Mouse (Mus musculus): ENCODE measurements around the gene Igll1. TPM values are rescaled to one million over a fixed set of nuclear protein-coding genes. Genes with fewer than 3 reads are reported as not detected.

The Igll1 gene
- polyA plus RNA-seq, 1 experiment from 2014 or later = not detected

DNA sequence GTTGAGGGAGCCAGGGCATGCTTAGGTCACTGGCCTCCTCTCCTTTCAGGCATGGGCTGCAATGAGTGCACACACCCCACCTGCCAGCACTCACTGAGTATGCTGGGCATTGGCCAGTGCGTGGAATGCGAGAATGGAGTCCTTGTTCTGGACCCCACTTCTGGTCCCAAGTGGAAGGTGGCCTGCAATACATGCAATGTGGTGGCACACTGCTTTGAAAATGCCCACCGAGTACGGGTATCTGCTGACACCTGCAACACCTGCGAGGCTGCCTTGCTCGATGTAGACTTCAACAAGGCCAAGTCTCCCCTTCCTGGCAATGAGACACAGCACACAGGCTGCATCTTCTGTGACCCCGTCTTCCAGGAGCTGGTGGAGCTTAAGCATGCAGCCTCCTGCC lies 28.6 kb upstream of the Igll1 start:
- Histone ChIP-seq H3K4me3 (ENCODE audit: low read length) (no peak overlapping the region), H3K36me3 (ENCODE audit: control insufficient read depth, insufficient read depth, low read length) (peaks cover 42% of the 10 kb centered on the region), H3K27ac (ENCODE audit: low read depth, low read length) (no peak overlapping the region), H3K9me3 (ENCODE audit: control insufficient read depth, low read length) (no peaks in the 10 kb centered on the region), H3K4me2 (ENCODE audit: low read length) (no peak overlapping the region), H3K4me1 (ENCODE audit: control insufficient read depth, insufficient read depth, low read depth, low read length) (peaks cover 7% of the 10 kb centered on the region), H3K9ac (ENCODE audit: low read depth, low read length) (no peak overlapping the region), H3K27me3 (replicated peaks; ENCODE audit: control insufficient read depth, insufficient read depth, low read length) (no peaks in the 10 kb centered on the region)
- ATAC-seq = no peak
- 90% methylated on average over 7 of the region's 7 CpGs for WGBS

DNA sequence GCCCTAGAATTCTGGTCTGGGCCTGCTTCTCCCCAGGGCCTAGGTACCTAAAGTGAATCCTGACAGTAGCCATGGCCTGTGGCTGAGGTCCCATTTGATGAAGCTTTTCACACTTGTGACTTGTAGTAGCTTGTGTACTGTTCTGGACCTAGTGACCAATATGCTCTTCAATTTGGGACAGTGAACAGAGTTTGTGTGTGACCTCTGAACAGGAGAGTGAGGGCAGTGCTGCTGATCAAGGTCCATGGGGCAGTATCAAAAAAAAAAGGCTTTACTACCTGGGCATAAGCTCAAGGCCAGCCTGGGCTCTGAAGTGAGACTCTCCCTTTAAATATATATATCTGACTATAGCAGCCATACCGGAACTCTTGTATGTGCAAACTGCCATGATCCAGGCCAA lies 24.6 kb upstream of the Igll1 start:
- H3K27me3 ChIP-seq (replicated peaks; ENCODE audit: control insufficient read depth, insufficient read depth, low read length) = no peaks in the 10 kb centered on the region
- WGBS = 95% methylated on average over 1 of the region's 1 CpGs
- H3K9ac ChIP-seq (ENCODE audit: low read depth, low read length) = no peak overlapping the region
- no peak for ATAC-seq
- H3K36me3 ChIP-seq (ENCODE audit: control insufficient read depth, insufficient read depth, low read length) = peaks cover 79% of the 10 kb centered on the region
- no peaks in the 10 kb centered on the region for H3K4me1 ChIP-seq (ENCODE audit: control insufficient read depth, insufficient read depth, low read depth, low read length)
- no peaks in the 10 kb centered on the region for H3K9me3 ChIP-seq (ENCODE audit: control insufficient read depth, low read length)
- H3K27ac ChIP-seq (ENCODE audit: low read depth, low read length) = no peak overlapping the region
- no peak overlapping the region for H3K4me2 ChIP-seq (ENCODE audit: low read length)
- H3K4me3 ChIP-seq (ENCODE audit: low read length) = no peak overlapping the region

DNA sequence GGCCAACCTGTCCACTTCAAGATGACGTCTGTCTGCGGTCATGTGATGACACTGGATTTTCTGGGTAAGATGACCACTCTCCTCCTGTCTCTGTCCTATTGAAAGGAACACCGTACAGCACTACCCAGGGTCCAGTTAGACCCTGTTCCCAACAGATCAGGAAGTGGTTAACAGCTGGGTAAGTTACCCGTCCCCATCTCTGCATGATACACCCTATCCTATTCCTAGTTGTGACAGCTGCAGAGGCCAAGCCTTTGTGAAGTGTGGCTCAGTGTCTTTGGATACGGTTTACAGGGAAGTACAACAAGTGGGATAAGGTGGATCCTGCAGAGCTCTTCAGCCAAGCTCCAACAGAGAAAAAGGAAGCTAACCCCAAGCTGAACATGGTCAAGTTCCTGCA lies 15.2 kb upstream of the Igll1 start:
- no peaks in the 10 kb centered on the region; the same call in 1 of the 2 replicates for H3K9me3 ChIP-seq (ENCODE audit: control insufficient read depth, low read length)
- H3K4me3 ChIP-seq (ENCODE audit: low read length) = no peak overlapping the region
- no peak overlapping the region for H3K9ac ChIP-seq (ENCODE audit: low read depth, low read length)
- H3K4me1 ChIP-seq (ENCODE audit: control insufficient read depth, insufficient read depth, low read depth, low read length) = no peaks in the 10 kb centered on the region
- H3K36me3 ChIP-seq (ENCODE audit: control insufficient read depth, insufficient read depth, low read length) = peaks cover 66% of the 10 kb centered on the region
- no peaks in the 10 kb centered on the region for H3K27me3 ChIP-seq (replicated peaks; ENCODE audit: control insufficient read depth, insufficient read depth, low read length)
- ATAC-seq = no peak
- WGBS = 89% methylated on average over 5 of the region's 5 CpGs
- no peak overlapping the region for H3K4me2 ChIP-seq (ENCODE audit: low read length)
- H3K27ac ChIP-seq (ENCODE audit: low read depth, low read length) = no peak overlapping the region

DNA sequence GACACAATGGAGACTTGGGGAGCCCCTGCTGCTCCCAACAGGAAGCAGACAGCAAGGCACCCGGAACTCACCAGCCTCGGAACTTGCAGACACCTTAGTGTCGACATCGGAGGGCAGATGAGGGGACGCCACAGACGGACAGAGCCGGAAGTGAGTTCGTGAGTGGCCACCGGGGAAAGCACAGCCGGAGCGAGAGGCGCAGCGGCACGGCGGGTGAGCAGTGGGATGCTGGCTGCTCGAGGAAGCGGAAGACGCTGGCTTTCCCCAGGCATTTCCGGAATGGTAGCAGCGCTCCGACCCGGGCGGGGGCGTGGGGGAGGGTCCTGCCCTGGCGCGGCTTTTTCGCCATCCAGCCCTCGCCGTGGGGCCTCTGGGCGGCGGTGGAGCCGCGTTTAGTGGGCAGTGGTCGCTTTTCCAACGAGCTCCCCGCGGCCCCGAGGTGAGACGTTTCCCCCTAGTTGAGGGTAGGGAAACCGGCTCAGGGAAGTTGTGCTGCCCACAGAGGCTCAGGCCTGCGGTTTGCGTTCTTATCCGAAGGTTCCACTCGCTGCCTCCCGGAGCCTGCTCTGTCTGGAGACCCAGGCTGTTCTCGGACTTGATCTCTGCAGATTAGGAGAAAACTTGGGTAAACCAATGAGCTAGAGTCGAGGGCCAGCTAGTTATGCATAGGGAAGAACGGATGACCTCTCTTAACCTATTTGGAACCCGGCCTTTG lies 7.0 kb upstream of the Igll1 start, which contains the start of the genes Top3b and Vpreb1:
Top3b (plus strand) TSS at position 120 of the 715 bp plus-strand sequence.
Vpreb1 (minus strand) TSS at position 227 of the 715 bp plus-strand sequence.
- WGBS = under 1% methylated on average over 45 of the region's 49 CpGs
- H3K4me1 ChIP-seq (ENCODE audit: control insufficient read depth, insufficient read depth, low read depth, low read length) = peaks cover 7% of the 10 kb centered on the region

DNA sequence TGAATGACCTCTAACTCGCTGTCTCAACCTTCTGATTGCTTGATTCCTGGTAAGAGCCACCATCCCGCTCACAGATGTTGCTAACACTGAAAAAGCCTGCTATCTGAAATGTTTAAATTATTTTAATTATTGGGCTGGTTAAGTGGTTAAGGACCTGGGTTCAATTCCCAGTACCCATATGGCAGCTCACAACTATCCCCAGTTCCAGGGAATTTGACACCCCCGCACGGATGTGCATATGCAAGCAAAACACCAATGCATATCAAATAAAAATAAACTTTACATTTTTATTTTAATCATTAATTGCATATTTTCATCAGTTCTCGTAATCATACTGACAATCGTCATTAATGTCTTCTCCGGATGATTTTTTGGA lies 6.4 kb upstream of the Igll1 start:
- no peak overlapping the region; the same call in 1 of the 2 replicates for H3K9ac ChIP-seq (ENCODE audit: low read depth, low read length)
- peak overlapping the region; percentile 86 for H3K4me3 ChIP-seq (ENCODE audit: low read length)
- peaks cover 7% of the 10 kb centered on the region for H3K4me1 ChIP-seq (ENCODE audit: control insufficient read depth, insufficient read depth, low read depth, low read length)
- peak; percentile 67 for ATAC-seq
- peak overlapping the region; percentile 94 for H3K27ac ChIP-seq (ENCODE audit: low read depth, low read length)
- no peaks in the 10 kb centered on the region for H3K9me3 ChIP-seq (ENCODE audit: control insufficient read depth, low read length)
- WGBS = 40% methylated on average over 7 of the region's 7 CpGs
- H3K36me3 ChIP-seq (ENCODE audit: control insufficient read depth, insufficient read depth, low read length) = 0 out of 2 replicates have a peak, but pooled peaks cover 3% of the 10 kb centered on the region
- no peaks in the 10 kb centered on the region for H3K27me3 ChIP-seq (replicated peaks; ENCODE audit: control insufficient read depth, insufficient read depth, low read length)
- H3K4me2 ChIP-seq (ENCODE audit: low read length) = peak overlapping the region; percentile 49

More for the DNA sequence above, 7.0 kb upstream of the Igll1 start, which contains the start of the genes Top3b and Vpreb1:
- Histone ChIP-seq H3K9me3 (ENCODE audit: control insufficient read depth, low read length) (no peaks in the 10 kb centered on the region), H3K36me3 (ENCODE audit: control insufficient read depth, insufficient read depth, low read length) (peaks cover 6% of the 10 kb centered on the region), H3K27ac (ENCODE audit: low read depth, low read length) (peak within 1 kb of the TSS; percentile 94), H3K27me3 (replicated peaks; ENCODE audit: control insufficient read depth, insufficient read depth, low read length) (no peaks in the 10 kb centered on the region), H3K9ac (ENCODE audit: low read depth, low read length) (peak within 1 kb of the TSS; percentile 92), H3K4me3 (ENCODE audit: low read length) (peak within 1 kb of the TSS; percentile 86), H3K4me2 (ENCODE audit: low read length) (peak within 1 kb of the TSS; percentile 63)
- peak; percentile 98 for ATAC-seq

DNA sequence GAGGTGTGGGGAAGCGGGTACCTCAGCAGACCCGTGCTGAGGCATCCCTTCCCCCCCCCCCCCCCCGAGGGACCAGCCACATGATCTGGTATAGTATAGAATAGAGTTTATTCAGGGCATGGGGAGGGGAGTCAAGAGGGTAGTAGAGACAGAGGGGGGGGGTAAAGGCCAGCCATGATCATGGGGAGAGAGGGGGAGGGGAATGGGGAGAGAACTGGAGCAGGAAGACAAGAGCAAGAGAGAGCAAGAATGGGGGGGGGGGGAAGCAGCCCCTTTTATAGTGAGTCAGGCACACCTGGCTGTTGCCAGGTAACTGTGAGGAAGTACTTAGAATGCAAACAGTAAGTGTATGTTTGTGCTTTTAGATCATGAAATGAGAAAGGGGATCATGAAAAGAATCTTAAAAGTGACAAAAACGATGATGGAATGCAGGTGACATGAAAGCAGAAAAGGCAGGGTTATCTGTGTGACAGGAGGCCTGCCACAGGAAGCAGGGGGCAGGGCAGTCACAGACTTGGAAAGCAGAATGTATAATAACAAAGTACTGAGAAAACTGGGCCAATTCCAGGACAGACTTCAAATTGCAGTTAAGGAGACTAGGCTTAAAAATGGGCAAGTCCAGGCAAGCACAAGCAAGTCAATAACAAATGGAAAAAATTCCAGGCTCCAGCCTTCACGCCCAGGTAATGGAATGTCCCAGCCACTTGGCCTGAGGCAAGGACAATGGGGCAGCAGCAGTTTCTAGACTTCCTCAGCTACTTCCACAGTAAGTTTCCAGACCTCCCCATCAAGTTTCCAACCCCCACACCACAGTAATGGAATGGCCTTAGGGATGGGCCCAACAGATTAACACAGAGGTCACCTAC lies 2.1 kb upstream of the Igll1 start:
- Histone ChIP-seq H3K9me3 (ENCODE audit: control insufficient read depth, low read length) (no peaks in the 10 kb centered on the region), H3K27me3 (replicated peaks; ENCODE audit: control insufficient read depth, insufficient read depth, low read length) (no peaks in the 10 kb centered on the region), H3K27ac (ENCODE audit: low read depth, low read length) (no peak overlapping the region), H3K9ac (ENCODE audit: low read depth, low read length) (no peak overlapping the region), H3K4me2 (ENCODE audit: low read length) (no peak overlapping the region), H3K36me3 (ENCODE audit: control insufficient read depth, insufficient read depth, low read length) (no peaks in the 10 kb centered on the region), H3K4me1 (ENCODE audit: control insufficient read depth, insufficient read depth, low read depth, low read length) (peaks cover 2% of the 10 kb centered on the region), H3K4me3 (ENCODE audit: low read length) (no peak overlapping the region)
- ATAC-seq = no peak
- 70% methylated on average over 4 of the region's 5 CpGs for WGBS

DNA sequence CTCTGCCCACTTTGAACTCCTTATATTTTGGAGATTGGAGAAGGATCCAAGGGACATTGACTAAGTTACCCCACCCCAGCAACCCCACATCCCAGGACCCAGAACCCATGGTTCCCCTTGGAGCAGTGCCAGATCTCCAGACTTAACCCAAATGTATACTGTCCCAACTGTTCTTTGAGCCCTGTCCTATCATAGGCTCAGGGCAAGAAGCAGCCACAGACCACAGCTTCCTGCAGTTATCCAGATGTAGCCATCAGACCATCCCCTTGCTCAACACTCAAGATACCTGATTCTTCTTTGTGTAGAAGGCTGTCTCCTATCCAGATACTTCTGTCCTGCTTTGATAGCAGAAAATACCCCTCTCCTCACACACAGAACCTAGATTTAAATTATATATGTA lies 1.4 kb upstream of the Igll1 start:
- Histone ChIP-seq H3K4me3 (ENCODE audit: low read length) (no peak overlapping the region), H3K4me2 (ENCODE audit: low read length) (no peak overlapping the region), H3K9me3 (ENCODE audit: control insufficient read depth, low read length) (no peaks in the 10 kb centered on the region), H3K27ac (ENCODE audit: low read depth, low read length) (no peak overlapping the region), H3K9ac (ENCODE audit: low read depth, low read length) (no peak overlapping the region), H3K27me3 (replicated peaks; ENCODE audit: control insufficient read depth, insufficient read depth, low read length) (no peaks in the 10 kb centered on the region), H3K4me1 (ENCODE audit: control insufficient read depth, insufficient read depth, low read depth, low read length) (peaks cover 2% of the 10 kb centered on the region), H3K36me3 (ENCODE audit: control insufficient read depth, insufficient read depth, low read length) (no peaks in the 10 kb centered on the region)
- ATAC-seq = no peak

DNA sequence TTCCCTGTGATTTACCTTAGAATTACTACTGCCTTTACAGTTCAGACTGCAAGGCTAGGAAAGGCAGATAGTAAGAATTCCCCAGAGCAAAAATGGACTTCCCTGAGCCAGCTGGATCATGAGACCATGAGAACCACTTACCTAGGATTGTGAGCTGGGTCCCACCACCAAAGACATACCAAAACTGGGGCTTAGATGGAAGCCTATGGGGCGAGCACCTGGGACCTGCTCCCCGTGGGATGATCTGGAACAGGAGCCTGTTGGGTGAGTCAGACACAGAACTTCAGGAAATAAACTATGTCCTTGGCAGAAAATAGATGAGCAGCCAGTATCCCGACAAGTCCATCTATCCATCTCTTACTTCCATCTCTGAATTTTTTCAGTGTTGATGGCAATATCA lies 1.5 kb downstream of the Igll1 start:
- 84% methylated on average over 3 of the region's 3 CpGs for WGBS
- no peaks in the 10 kb centered on the region for H3K9me3 ChIP-seq (ENCODE audit: control insufficient read depth, low read length)
- H3K27me3 ChIP-seq (replicated peaks; ENCODE audit: control insufficient read depth, insufficient read depth, low read length) = no peaks in the 10 kb centered on the region
- H3K4me3 ChIP-seq (ENCODE audit: low read length) = no peak overlapping the region
- H3K36me3 ChIP-seq (ENCODE audit: control insufficient read depth, insufficient read depth, low read length) = no peaks in the 10 kb centered on the region
- no peak for ATAC-seq
- H3K4me2 ChIP-seq (ENCODE audit: low read length) = no peak overlapping the region
- H3K4me1 ChIP-seq (ENCODE audit: control insufficient read depth, insufficient read depth, low read depth, low read length) = no peaks in the 10 kb centered on the region
- H3K27ac ChIP-seq (ENCODE audit: low read depth, low read length) = no peak overlapping the region
- no peak overlapping the region for H3K9ac ChIP-seq (ENCODE audit: low read depth, low read length)

Measured in hindbrain, embryonic 16.5 days (tissue).